13 mouse cellular contexts compared by ENCODE assay signal in the genomic region with DNA sequence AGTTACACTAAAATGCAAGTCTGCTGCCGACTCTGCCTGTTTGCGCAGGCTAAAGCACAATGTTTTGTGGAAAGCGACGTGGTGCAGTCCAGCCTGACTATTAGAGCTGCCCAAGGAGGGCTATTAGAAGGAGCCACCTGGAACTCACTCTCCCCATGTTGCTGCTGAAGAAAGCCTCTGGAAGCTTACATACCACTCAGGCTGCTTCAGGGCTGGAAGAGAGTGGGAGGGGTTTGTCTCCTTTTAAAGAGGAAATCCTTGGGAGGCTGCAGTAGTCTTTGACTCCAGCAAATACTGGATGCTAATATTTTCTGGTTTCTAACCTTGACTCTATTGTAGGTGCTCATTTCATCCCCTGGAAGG. TPM values are rescaled to one million over a fixed set of nuclear protein-coding genes. Genes with fewer than 3 reads are reported as not detected.
A peak's percentile ranks its signal among the peaks of the same experiment; 100 is the strongest.
DNase-seq lines count a peak whose midpoint lies in the region; ATAC-seq lines count a peak whose summit lies in the region.
"Had no signal": no experiment of that assay in that cellular context is flagged by ENCODE, and none has a peak within 500 bp of the region (broad histone marks: within the 10 kb centered on the region; RNA-seq: fewer than 3 reads in every experiment).

No protein-coding gene starts in this region.

- no peaks in the 10 kb centered on the region for H3K9me3 ChIP-seq in hindbrain, embryonic 10.5 days
- H3K9me3 ChIP-seq in hindbrain, embryonic 11.5 days (ENCODE audit: control insufficient read depth, low read length), result no peaks in the 10 kb centered on the region
- no peaks in the 10 kb centered on the region for H3K9me3 ChIP-seq in neural tube, embryonic 11.5 days (ENCODE audit: control insufficient read depth, low read length)
- H3K9me3 ChIP-seq in forebrain, embryonic 16.5 days (ENCODE audit: control insufficient read depth, low read length), result no peaks in the 10 kb centered on the region
- H3K9me3 ChIP-seq in stomach, embryonic 15.5 days, result no peaks in the 10 kb centered on the region
- no peaks in the 10 kb centered on the region for H3K9me3 ChIP-seq in midbrain, embryonic 16.5 days (replicated peaks; ENCODE audit: control insufficient read depth, low read length, poor library complexity, severe bottlenecking)

- 0 out of 2 replicates have a peak, but pooled peaks cover 5% of the 10 kb centered on the region for H3K27me3 ChIP-seq in hindbrain, embryonic 10.5 days (ENCODE audit: insufficient read depth, poor library complexity, severe bottlenecking)
- H3K27me3 ChIP-seq in hindbrain, embryonic 11.5 days (ENCODE audit: control insufficient read depth, insufficient read depth, low read length), result no peaks in the 10 kb centered on the region
- no peaks in the 10 kb centered on the region for H3K27me3 ChIP-seq in neural tube, embryonic 11.5 days (ENCODE audit: control insufficient read depth, insufficient read depth, low read length)
- H3K27me3 ChIP-seq in forebrain, embryonic 16.5 days (replicated peaks; ENCODE audit: control insufficient read depth, insufficient read depth, low read length), result no peaks in the 10 kb centered on the region
- H3K27me3 ChIP-seq in stomach, embryonic 15.5 days (replicated peaks), result no peaks in the 10 kb centered on the region
- no peaks in the 10 kb centered on the region for H3K27me3 ChIP-seq in midbrain, embryonic 16.5 days (ENCODE audit: control insufficient read depth, insufficient read depth, low read depth, low read length)

- H3K4me3 ChIP-seq in hindbrain, embryonic 10.5 days, result no peak overlapping the region
- no peak overlapping the region for H3K4me3 ChIP-seq in hindbrain, embryonic 11.5 days (ENCODE audit: low read depth, low read length)
- no peak overlapping the region for H3K4me3 ChIP-seq in neural tube, embryonic 11.5 days (ENCODE audit: low read depth, low read length)
- H3K4me3 ChIP-seq in forebrain, embryonic 16.5 days (replicated peaks; ENCODE audit: low read length), result no peak overlapping the region
- H3K4me3 ChIP-seq in stomach, embryonic 15.5 days (replicated peaks), result no peak overlapping the region
- no peak overlapping the region for H3K4me3 ChIP-seq in midbrain, embryonic 16.5 days (ENCODE audit: low read depth, low read length)
- H3K4me3 ChIP-seq: erythroblast, embryonic 14.5 days had no signal

- no peak overlapping the region for H3K9ac ChIP-seq in hindbrain, embryonic 11.5 days (ENCODE audit: low read depth, low read length)
- H3K9ac ChIP-seq in neural tube, embryonic 11.5 days (ENCODE audit: low read length), result no peak overlapping the region
- H3K9ac ChIP-seq in forebrain, embryonic 16.5 days (replicated peaks; ENCODE audit: low read depth, low read length), result 0 out of 2 replicates have a peak overlapping the region, but pooled peaks have one; percentile 15
- H3K9ac ChIP-seq in stomach, embryonic 15.5 days, result no peak overlapping the region
- no peak overlapping the region; the same call in 1 of the 2 replicates for H3K9ac ChIP-seq in midbrain, embryonic 16.5 days (ENCODE audit: low read depth, low read length)

- 83% methylated on average over 4 of the region's 4 CpGs for WGBS in hindbrain, embryonic 10.5 days
- 75% methylated on average over 4 of the region's 4 CpGs for WGBS in hindbrain, embryonic 11.5 days
- WGBS in neural tube, embryonic 11.5 days, result 45% methylated on average over 4 of the region's 4 CpGs
- WGBS in forebrain, embryonic 16.5 days, result 69% methylated on average over 4 of the region's 4 CpGs
- 44% methylated on average over 4 of the region's 4 CpGs for WGBS in stomach, embryonic 15.5 days
- 63% methylated on average over 4 of the region's 4 CpGs for WGBS in midbrain, embryonic 16.5 days

- H3K4me2 ChIP-seq in hindbrain, embryonic 11.5 days (replicated peaks; ENCODE audit: low read depth, low read length), result no peak overlapping the region
- H3K4me2 ChIP-seq in neural tube, embryonic 11.5 days (ENCODE audit: low read depth), result no peak overlapping the region
- no peak overlapping the region for H3K4me2 ChIP-seq in forebrain, embryonic 16.5 days (ENCODE audit: low read length)
- H3K4me2 ChIP-seq in stomach, embryonic 15.5 days, result no peak overlapping the region
- no peak overlapping the region for H3K4me2 ChIP-seq in midbrain, embryonic 16.5 days (ENCODE audit: low read length)

- ATAC-seq in hindbrain, embryonic 11.5 days (ENCODE audit: low FRiP score), result no peak
- ATAC-seq in neural tube, embryonic 11.5 days (ENCODE audit: insufficient read depth, low FRiP score, low TSS enrichment), result no peak
- ATAC-seq in forebrain, embryonic 16.5 days, result no peak
- no peak for ATAC-seq in stomach, embryonic 15.5 days (ENCODE audit: insufficient read depth, low FRiP score, low read depth)
- ATAC-seq in midbrain, embryonic 16.5 days, result no peak
- ATAC-seq: inflammation-experienced regulatory T-cells, adult 6 months had no signal

- peaks cover 17% of the 10 kb centered on the region for H3K4me1 ChIP-seq in hindbrain, embryonic 10.5 days (replicated peaks)
- H3K4me1 ChIP-seq in hindbrain, embryonic 11.5 days (replicated peaks; ENCODE audit: control insufficient read depth, insufficient read depth, low read length), result peaks cover 6% of the 10 kb centered on the region; the same call in 1 of the 2 replicates
- peaks cover 11% of the 10 kb centered on the region for H3K4me1 ChIP-seq in neural tube, embryonic 11.5 days (ENCODE audit: control insufficient read depth, insufficient read depth, low read length)
- peaks cover 14% of the 10 kb centered on the region for H3K4me1 ChIP-seq in forebrain, embryonic 16.5 days (replicated peaks; ENCODE audit: control insufficient read depth, insufficient read depth, low read length)
- H3K4me1 ChIP-seq in stomach, embryonic 15.5 days, result no peaks in the 10 kb centered on the region
- no peaks in the 10 kb centered on the region for H3K4me1 ChIP-seq in midbrain, embryonic 16.5 days (ENCODE audit: control insufficient read depth, insufficient read depth, low read length)

- no peaks in the 10 kb centered on the region for H3K36me3 ChIP-seq in hindbrain, embryonic 10.5 days
- H3K36me3 ChIP-seq in hindbrain, embryonic 11.5 days (ENCODE audit: control insufficient read depth, insufficient read depth, low read length), result no peaks in the 10 kb centered on the region
- H3K36me3 ChIP-seq in neural tube, embryonic 11.5 days (ENCODE audit: control insufficient read depth, insufficient read depth, low read length), result no peaks in the 10 kb centered on the region
- no peaks in the 10 kb centered on the region for H3K36me3 ChIP-seq in forebrain, embryonic 16.5 days (ENCODE audit: control insufficient read depth, insufficient read depth)
- no peaks in the 10 kb centered on the region for H3K36me3 ChIP-seq in stomach, embryonic 15.5 days
- H3K36me3 ChIP-seq in midbrain, embryonic 16.5 days (ENCODE audit: control insufficient read depth, insufficient read depth, low read length), result no peaks in the 10 kb centered on the region

- H3K27ac ChIP-seq in hindbrain, embryonic 10.5 days, result peak overlapping the region; percentile 19; the same call in 1 of the 2 replicates
- H3K27ac ChIP-seq in hindbrain, embryonic 11.5 days (ENCODE audit: low read depth, low read length), result no peak overlapping the region
- peak overlapping the region; percentile 58 for H3K27ac ChIP-seq in neural tube, embryonic 11.5 days (ENCODE audit: low read depth, low read length)
- peak overlapping the region; percentile 60 for H3K27ac ChIP-seq in forebrain, embryonic 16.5 days (ENCODE audit: low read length)
- H3K27ac ChIP-seq in stomach, embryonic 15.5 days, result peak overlapping the region; percentile 11; the same call in 1 of the 2 replicates
- no peak overlapping the region for H3K27ac ChIP-seq in midbrain, embryonic 16.5 days (ENCODE audit: low read length)

- no peak for DNase-seq in hindbrain, embryonic 10.5 days (ENCODE audit: low spot score)
- DNase-seq in hindbrain, embryonic 11.5 days (ENCODE audit: low spot score), result no peak
- DNase-seq in neural tube, embryonic 11.5 days (ENCODE audit: low spot score), result no peak
- DNase-seq in neural tube, embryonic 10.5 days (ENCODE audit: extremely low spot score, low spot score), result no peak
- DNase-seq: cerebellum, adult 2 months; layer of hippocampus, postnatal 36 days; left cerebral cortex, postnatal 4 days; lung, adult 2 months had no signal

RNA-seq across cellular contexts. Expression of a gene that starts 18.5 kb away (rescaled TPM):
- 9.5 and 13.4 TPM in 2 replicates for polyA plus RNA-seq in hindbrain, embryonic 10.5 days (2016; fragmentation: Nextera tagmentation; extraction: Ambion mirVana)
- 23.8 and 23.9 TPM in 2 replicates for polyA plus RNA-seq in hindbrain, embryonic 11.5 days (2014; fragmentation: Nextera tagmentation; extraction: Ambion mirVana)
- polyA plus RNA-seq in neural tube, embryonic 11.5 days (2014; fragmentation: Nextera tagmentation; extraction: Ambion mirVana), result 27.3 and 29.9 TPM in 2 replicates
- polyA plus RNA-seq in forebrain, embryonic 16.5 days (2015; fragmentation: Nextera tagmentation; extraction: Ambion mirVana), result 32.7 and 33.3 TPM in 2 replicates
- 5.2 TPM in 2 replicates for polyA plus RNA-seq in stomach, embryonic 15.5 days (2015; fragmentation: Nextera tagmentation; extraction: Ambion mirVana)
- 18.8 and 20.8 TPM in 2 replicates for polyA plus RNA-seq in midbrain, embryonic 16.5 days (2015; fragmentation: Nextera tagmentation; extraction: Ambion mirVana)

Comparison
In these comparisons a context has a peak if more than half of its experiments do, and no peak if none do; other contexts are left out.
1. H3K27ac ChIP-seq: peak in hindbrain, embryonic 10.5 days (single experiment), neural tube, embryonic 11.5 days (single experiment), forebrain, embryonic 16.5 days (single experiment) and stomach, embryonic 15.5 days (single experiment); none in hindbrain, embryonic 11.5 days (single experiment) and midbrain, embryonic 16.5 days (single experiment).